Mouse (Mus musculus): ENCODE results near the gene Ctsl.

- TF ChIP-seq CTCF (IDR thresholded peaks at IDR 0.05; ENCODE audit: borderline replicate concordance, insufficient read depth, low read depth, low read length) (no peak), POLR2A (IDR thresholded peaks at IDR 0.05; ENCODE audit: borderline replicate concordance, insufficient read depth, low read length) (no peak)
Measured at GRCm38 (mm10) chr13:64386048-64386447, 15.4 kb upstream of the Ctsl start.

Data from cerebellum, adult 2 months (tissue).